Mouse (Mus musculus) thymus, postnatal 0 days (tissue): ENCODE data around the gene Mthfd2. TPM values are rescaled to one million over a fixed set of nuclear protein-coding genes. Genes with fewer than 3 reads are reported as not detected.

Source experiments
- DNase-seq: peaks from one replicate; pipeline ENCODE4 v3.0.0-alpha.2; 2015; ENCODE audit warnings: low spot score
- polyA plus RNA-seq: library from polyadenylated mRNA; unstranded; fragments of >200 nt; fragmentation: Nextera tagmentation; extraction: Ambion mirVana; gene quantifications from 2 replicates; pipeline ENCODE4 v1.2.1, GENCODE M21; 2015

Mthfd2 gene
- polyA plus RNA-seq, 1 experiment from 2014 or later: 40.7 TPM

DNA sequence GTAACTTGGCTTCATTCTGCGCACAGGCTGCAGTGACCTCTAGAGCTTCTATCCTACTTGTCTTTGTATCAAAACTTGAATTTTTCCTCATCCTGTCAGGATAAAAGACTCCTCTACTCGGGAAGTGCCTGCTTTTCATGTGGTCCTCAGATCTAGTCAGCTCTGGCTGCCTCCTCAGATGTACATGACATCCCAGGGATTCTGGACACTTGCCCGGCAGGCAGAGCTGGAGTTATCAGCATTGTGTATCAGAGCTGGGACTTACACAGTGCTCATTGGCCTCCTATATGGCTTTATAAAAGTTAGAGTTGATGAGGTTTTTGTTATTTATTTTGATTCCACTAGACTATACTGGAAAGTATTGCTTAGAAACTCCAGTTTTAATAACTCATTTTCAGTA lies 15.7 kb upstream of the Mthfd2 start:
- no peak for DNase-seq

DNA sequence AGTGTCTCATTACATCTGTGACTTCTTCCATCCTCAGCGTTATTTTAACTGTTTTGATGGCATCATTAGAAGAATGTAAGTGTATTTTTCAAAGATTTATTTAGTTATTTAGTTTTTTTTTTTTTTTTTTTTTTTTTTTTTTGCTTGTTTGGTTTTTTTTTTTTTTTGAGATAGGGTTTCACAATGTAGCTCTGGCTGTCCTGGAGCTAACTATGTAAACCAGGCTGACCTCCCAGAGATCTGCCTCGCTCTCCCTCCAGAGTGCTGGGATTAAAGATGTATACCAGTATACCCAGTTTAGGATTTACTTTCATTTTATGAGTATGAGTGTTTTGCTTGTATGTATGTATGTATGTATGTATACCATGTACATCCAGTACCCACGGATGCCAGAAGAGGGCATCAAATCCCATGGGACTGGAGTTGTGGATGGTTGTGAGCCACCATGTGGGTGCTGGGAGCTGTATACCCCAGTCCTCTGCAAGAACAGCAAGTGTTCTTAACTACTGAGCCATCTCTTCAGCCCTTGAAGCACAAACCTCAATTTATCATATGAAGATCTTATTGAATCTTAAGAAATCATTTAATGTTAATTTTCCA lies 2.0 kb upstream of the Mthfd2 start:
- no peak for DNase-seq

DNA sequence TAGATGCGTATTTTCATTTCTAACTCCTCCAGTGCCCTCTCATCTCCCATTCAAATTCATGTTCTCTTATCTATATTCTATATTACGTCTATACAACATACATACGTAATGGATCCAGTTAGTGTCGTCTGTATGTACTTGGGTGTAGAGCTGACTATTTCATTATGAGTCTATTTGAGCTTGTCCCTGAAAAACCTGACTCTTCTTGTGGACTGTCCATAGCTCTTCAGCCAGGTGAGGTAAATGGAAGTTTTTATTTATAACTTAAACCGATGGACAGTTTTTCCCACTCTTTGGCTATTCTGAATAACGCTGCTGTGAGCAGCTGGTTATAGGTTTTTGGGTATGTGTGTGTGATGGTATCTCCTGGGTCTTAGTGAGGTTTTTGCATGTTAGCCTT lies 1.1 kb upstream of the Mthfd2 start:
- no peak for DNase-seq

DNA sequence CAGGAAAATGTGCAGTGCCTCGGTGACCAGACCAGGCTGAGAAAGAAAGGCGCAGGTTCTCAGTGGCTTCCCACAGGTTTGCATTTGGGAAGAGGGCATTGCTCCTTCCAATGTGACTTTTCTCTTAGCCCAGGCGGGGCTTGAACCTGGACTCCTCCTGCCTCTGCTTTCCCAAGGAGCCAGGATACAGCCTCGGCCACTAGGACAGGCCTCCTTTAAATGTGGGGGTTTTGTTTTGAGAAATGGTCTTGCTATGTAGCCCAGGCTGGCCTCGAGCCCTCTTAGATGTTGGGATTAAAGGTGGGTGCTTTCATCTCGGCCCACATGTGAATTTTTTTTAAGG lies 657 bp upstream of the Mthfd2 start:
- DNase-seq: no peak

DNA sequence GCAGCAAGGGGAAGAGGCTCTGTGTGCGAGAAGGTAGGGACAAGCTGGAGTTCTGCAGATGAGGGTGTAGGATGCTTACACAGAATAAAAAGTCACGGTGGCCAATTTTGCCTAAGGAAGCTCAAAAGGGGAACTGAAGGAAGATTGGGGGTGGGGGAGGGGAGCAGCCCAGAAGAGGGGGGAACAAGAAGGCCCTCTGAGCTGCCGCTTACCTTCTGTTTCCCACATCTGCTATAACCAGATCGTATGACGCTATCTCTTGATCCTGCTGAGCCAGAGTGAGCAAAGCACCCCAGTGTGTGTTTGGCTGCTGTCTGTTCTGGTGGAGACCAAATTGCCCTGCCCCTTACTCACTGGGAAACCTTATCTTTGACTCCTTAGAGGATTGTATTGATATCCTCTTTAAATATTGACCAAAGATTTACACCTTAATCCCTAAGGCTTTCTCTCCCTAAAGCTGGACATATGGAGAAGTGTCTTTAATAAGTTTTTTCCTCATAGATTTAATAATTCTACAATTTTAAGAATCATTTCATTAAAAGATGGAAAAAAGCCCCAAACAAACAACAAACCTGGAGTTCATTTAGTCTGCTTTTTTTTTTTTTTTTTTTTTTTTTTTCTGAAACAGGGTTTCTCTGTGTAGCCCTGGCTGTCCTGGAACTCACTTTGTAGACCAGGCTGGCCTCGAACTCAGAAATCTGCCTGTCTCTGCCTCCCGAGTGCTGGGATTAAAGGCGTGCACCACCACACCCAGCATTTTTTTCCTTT lies 1.9 kb downstream of the Mthfd2 start:
- peak; percentile 9 for DNase-seq

DNA sequence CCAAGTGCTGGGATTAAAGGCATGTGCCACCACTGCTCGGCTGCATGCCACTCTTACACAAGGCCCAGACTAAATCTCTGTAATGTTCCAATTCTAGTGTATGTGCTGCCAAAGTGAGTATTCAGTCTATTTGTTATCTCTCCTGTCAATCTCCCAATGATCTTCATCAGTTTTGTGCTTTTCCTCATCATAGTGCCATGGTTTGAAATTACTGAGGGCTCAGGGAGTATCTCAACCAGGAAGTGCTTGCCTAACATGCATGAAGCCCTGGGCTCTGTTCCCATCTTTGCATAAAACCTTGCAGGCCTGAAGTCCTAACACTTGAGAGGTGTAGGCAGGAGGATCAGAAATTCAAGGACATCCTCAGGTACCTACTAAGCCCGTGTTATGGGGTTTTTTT lies 2.9 kb downstream of the Mthfd2 start:
- no peak for DNase-seq

DNA sequence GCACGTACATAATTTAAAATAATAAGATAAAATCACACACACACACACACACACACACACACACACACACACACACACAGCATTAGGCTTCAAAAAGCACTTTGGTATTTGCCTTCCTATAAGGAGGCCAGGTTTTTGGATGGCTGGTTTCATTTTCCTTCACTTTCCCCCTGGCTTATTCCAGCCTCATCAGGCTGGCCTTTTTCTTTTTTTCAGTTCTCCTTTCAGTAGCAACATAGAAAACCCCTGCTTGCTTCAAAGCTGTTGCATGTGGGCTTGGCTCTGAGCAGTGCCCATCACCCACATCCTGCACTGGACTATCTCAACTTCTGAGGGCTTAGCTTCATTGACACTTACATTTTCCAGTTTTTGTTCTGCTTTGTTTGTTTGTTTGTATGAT lies 3.8 kb downstream of the Mthfd2 start:
- peak; percentile 10 for DNase-seq

DNA sequence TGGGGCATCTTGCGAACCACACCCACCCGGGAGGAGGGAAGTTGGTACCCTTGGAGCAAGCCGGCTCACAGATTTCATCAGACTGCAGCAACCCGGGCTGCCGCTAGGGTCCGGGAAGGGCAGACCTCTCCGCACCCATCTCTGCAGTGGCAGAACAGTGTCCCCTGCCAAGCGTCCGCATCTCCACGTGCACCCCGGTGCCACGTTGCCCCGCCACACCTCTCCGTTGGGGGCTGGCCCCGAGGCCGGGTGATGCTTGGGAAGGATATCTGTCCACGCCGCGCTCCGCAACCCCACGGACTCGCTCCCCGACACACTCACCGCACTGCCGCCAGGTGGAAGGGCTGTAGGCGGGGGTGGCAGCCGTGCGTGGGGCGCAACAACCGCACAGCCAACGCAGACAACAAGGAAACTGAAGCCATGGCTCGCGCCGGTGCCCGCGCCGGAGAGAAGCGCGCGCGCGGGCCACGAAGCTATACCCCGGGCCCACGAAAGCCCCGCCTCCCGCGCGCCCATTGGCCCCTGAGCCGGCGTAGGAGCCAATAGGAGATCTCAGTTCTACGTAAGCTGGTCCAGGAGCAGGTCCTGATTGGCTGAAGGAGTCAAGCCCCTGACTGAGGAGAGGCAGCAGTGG lies 8.5 kb downstream of the Mthfd2 start:
- DNase-seq: peak; percentile 91

DNA sequence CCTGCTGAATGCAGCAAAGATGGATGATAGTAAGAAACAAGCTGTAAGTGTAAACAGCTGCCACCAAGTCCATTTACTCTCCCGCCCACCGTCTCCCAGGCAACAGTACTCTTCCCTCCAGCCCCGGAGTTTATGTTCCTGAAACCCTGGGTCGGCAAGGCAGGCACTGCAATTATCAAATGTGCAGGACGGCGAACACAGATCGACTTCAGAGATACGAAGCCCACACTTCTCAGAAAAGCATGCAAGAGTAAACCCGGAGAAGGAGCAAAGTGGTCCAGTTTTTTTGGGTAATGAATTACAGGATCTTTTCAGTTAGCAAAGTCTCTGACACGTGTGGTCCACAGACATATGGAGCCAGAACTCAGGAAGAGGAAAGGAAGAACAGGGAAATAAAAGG lies 9.7 kb downstream of the Mthfd2 start:
- no peak for DNase-seq

DNA sequence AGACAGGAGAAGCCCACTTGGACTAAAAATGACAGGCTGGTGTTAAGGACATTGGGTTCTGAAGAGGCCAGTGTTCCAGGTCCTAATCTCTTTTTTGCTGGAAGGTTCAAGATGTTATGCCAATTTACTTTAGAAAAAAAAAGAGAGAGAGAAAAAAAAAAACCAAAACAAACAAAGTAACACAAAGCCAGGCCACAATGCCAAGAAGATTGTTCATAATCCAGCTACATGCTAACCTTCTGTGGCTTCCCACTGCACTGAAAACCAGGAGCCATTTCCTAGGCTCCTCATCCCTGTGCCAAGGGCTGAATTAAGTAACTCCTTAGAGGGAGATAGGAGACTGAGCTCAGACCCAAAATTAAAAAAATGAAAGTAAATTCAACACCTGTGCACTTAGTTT lies 10.4 kb downstream of the Mthfd2 start:
- DNase-seq: no peak

DNA sequence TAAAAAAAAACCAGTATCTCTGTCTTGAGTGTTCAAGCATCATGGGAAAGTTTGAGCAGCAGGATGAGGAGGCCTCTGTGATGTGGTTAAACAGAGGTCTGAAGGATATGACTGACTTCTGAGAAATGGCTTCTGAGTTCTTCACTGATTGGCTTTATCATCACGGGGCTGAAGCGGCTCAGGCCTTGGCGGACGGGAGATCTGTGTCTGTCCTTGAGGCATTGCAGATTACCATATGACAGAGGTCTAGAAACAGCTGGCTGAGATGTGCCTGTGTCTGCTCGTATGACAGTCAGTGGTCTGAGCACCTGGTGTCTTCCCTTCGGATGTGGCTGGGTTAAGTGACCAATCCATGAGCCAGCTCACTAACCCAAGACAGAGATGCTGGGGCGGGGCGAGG lies 13.2 kb downstream of the Mthfd2 start:
- peak; percentile 45 for DNase-seq

DNA sequence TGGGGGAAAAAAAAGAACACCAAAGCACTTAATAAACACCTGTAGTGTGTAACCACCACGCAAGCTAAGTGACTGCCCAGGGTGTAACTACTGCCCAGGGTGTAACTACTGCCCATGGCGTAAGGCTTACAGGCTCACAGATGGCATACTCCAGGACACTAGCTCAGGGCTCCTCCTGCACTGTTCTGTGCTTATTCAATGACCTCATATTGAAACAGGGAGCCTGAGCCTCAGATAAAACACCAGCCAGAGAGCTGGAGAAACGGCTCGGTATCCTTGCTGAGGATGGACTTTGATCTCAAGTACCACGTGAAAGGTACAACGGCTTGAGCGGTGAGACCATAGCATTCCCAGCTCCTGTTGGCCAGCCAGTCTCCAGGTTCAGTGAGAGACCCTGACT lies 13.7 kb downstream of the Mthfd2 start:
- peak; percentile 12 for DNase-seq

DNA sequence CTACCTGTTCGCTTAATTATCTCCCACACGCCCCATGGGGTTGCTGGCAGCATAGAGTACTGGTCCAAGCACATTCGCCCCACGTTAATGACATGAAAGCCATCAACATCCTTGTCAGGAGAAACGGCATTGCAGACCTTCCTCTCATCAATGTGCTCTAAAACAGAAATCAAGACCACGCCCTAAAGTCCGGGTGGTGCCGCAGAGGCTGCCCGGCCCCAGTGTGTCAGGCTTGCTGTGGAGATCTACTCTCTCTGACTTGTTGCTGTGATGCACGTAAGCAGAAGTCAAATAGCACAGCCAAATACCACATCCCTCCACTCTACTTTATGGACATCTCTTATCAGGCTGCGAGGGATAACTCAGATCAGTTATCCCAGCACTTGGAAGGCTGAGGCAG lies 14.5 kb downstream of the Mthfd2 start:
- DNase-seq: no peak

DNA sequence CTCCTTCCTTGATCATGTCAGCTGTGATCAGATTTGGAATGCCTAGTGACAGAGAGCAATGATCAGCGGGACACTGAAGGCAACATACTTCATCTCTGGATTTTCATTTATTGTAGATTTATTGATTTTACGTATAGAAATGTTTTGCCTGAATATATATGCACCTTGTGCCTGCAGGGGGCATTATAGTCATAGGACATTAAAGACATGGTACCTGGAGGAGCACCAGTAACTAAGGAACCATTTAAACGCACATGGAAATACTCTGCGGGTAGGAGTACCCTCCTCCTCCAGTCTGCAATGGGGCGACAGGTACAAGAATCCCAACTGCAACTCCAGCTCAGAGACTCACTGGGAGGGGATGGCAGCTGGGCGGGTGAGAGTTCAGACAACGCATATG lies 16.7 kb downstream of the Mthfd2 start:
- no peak for DNase-seq

DNA sequence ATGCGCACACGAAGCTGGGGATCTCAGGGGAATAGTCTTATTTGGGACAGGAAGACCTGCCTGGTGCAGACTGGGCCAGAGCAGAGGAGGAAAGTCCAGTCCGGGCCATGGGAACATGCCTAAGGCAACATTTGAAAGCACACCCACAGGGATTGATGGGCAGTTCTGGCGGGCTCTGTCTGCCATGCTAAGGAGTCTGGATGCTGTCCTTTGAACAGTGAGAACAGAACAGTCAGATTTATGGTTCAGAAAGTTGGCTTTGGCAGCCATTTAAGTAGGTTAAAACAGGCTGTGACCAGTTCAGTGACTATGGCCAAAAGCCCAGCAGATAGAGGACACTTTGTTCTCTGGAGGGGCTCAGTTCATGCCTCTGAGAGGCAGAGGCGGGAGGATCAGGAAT lies 23.4 kb downstream of the Mthfd2 start:
- no peak for DNase-seq

DNA sequence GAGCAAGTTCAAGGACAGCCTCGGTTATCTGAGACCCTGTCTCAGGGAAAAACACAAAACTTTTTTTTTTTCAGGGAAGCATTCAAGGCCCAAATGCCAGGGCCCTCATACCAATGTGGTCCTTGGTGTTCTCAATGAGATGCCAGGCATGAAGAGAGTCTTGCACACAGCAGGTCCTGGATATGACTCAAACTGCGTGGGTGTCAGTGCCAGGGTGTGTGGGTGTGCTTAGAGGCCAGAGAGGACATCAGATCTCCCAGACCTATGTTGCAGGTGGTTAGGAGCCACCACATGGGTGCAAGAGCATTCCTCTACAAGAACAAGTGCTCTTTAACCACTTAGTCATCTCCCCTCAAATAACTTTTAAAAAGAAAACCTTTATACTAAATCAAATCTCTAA lies 24.4 kb downstream of the Mthfd2 start:
- no peak for DNase-seq

DNA sequence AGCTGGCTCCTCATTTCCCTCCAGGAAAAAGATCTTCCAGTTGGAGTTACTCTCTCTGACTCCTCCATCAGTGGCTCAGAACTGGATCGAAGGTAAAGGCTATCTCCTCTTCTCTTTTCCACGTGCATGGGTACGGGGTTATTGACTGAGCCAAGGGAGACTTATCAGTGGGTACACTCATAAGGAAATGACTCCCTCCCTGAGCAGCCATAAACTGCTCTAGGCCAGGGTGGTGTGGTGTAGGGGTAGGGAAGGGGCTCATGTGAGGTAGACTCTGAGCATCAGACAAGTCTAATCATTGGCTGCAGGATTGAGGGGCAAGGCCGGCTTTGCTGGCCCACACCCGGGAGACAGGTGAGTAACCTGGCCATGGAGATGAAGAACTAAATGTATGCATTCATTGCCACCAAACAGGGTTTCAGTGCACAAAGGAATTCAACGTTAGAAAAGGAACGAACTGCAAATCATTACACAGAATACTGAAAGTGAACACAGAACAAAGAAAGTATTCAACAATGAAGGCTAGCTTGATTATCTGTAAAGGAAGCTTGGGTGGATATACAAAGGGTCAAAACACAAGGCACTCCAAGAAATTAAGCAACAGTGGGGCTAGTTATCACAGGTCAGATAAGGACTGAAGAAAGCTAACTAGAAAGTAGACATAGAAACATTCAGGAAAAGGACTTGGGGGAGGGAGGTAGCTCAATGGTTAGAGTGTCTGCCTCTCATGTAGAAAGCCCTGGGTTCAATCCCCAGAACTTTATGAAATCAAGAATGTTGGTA lies 25.1 kb downstream of the Mthfd2 start:
- no peak for DNase-seq

DNA sequence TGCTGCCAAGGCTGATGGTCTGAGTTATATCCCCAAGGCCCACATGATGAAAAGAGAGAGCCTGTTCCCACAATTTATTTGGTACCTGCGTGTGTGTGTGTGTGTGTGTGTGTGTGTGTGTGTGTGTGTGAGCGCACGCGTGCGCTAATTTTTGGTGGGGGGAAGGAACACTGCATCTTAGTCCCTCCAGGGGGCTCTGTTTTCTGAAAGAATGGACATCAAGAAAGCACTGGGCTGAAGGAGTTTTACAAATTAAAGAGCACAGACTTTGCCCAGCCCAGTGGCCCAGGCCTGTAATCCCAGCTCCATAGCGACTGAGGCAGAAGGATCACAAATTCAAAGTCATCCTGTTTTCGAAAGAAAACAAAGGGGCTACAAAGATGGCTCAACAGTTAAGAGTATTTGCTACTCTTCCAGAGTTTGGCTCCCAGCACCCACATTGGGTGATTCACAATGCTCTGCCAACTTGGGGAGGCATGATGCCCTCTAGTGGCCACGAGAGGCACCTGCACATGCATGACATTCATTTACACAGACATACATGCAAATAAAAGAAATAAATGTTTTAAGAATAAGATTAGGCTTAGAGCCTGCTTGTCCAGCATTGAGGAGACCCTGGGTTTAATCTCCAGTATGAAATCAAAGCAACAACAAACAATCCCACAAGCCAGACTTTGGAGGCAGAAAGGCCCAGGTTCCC lies 45.3 kb downstream of the Mthfd2 start:
- DNase-seq: peak; percentile 42

DNA sequence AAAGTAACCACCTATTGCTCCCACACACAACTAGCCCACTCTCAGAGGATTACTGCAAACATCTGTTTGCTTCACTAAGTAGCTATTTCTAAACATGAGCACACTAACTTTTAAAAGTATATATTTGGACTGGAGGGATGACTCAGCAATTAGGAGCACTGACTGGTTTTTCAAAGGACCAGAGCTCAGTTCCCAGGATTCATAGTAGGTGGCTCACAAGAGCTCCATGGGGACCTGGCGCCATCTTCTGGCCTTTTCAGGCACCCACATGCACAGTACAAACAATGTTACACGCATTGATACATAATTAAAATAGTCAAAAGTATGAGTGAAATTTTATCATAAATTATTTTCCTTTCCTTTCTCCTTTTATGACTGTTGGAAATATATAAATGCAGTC lies 46.8 kb downstream of the Mthfd2 start:
- DNase-seq: peak; percentile 46

DNA sequence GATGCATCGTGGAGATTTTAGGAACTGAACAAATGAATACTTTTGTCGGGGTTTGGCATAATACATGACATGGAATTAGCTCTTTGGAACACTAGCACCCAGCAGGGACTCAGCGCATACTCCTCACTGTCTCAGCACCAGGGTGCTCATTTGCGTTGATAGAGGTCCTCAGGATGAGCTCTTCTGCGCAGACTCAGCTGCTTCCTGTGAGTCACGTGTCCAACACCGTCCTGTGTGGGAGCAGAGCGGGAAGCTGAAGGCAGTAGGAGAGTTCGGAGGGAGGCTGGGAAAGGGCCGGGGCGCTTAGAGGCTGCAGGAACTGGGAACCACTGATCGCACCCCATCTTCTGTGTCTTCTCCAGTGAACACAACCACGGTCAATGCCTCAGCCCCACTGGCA lies 48.6 kb downstream of the Mthfd2 start:
- DNase-seq: no peak

DNA sequence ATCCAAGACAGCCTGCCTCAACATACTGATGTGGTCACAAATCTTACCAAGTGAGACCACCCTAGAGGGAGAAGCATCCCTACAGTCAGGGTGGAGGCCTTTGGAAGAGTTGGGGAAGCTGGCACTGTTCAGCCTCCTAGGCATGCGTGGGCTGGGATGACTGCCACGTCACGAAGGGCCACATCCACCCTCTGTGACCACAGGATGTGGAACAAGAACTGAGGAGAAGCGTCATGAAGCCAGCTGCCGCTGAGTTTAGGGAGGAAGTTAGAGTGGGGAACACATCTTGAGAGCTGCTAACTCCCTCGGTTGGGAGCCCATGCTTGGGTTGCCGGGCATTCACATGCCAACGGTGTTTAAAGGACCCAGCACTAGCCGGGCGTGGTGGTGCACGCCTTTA lies 52.0 kb downstream of the Mthfd2 start:
- DNase-seq: peak; percentile 47
